Mouse (Mus musculus) kidney, postnatal 4 days (tissue): ENCODE measurements around the gene Gm525.

ENCODE experiments used
- DNase-seq, 2 experiments: peaks; one replicate each; pipeline ENCODE4 v3.0.0; 2021; ENCODE audit warnings: mixed read lengths in 2 of 2

Gm525 gene

DNA sequence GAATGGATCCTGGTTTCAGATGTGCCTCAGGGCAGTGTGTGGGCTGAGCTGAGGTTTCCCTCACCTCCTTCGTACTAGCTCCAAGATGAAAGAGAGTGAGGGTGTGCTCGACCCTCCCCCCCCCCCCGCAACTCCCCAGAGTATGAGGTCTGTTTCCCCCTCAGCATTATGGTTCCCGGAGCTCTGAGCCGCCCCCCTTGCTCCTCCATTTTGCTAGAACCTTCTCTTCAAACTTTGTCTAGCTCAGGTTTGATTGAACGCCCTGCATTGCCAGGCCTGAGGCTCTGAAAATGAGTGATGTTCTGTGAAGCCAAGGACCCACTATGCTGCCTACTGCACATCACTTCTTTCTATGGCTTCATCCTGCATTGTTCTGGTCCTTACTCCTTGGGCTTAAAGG lies 25.3 kb downstream of the Gm525 start:
- no peak for DNase-seq

DNA sequence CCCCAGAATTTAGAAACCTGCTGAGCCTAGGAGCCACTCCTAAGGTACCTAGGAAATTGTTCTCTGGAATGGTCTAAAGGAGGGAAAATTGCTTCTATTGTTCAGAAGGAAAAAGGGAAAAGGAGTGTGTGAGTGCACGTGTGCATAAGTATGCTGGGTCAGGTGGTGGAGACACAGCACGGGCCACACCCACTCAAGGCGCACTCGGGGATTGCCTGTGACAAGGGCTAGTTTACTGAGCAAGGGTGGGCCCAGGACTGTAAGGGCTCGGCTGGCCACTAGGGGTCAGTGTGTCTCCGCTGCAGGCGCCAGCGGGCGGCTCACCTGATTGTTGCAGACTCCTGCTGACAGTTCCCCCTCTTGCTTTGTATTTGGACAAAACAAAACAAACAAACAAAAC lies 26.8 kb downstream of the Gm525 start:
- peak; percentile 92 for DNase-seq

DNA sequence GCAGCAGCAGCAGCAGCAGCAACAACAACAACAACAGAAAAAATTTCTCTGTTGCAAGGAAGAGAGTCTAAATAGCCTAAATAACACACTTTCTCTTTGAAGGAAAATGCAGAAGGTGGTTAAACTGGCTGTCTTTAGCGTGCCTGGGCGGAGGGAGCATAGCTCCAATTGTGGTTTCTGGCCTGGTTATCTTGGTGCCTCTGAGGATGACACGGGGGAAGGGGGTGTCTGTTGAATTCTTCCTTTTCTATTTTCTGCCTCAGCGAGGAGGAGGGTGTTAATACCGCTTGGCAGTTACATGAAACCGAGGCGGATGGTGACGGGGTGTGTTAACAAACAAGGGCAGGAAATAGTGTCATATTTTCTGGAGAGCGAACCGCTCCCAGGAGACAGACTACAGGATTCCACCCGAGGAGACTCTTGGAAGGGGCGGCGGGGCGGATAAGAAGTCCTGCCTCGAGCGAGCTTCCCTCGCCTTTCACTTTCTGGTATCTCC lies 27.2 kb downstream of the Gm525 start:
- peak; percentile 61 to 75 for DNase-seq

DNA sequence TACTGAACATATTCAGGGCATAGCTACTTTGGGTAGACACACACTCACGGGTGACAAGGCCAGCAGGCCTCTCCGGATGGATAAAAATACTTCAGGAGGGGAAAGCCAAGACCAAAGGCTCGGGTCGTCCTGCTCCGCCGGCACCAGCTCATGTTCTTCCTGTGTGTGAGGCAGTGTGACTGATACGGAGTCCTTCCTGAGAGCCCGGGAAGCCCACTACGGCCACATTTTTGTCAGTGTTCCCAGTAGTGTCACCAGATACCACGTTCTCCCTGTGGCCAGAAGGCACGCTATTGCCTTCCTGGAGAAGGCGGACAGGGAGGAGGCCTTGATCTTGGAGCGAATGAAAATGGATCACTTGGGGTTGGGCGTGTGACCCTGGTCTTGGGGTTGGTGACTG lies 29.5 kb downstream of the Gm525 start:
- DNase-seq, result peak in 1 of 2 experiments; percentile 18

DNA sequence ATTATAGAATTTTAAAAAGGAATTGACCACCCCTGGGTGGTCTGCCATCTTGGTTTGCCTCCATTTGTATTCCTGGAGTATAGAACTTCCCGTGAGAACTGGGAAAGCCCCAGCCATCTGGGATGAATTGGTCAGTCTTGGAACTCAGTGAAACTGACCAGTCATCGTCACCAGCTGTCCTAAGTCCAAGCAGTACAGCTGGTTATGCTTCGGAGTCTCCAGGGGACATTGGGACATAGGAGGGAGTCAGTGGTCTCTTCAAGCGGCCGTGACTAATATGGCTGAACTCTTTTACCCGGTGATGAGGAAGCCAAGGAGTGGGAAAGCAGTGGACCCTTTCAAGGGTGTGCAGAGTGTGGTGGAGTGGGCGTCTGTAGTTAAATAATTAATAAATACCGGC lies 31.6 kb downstream of the Gm525 start:
- no peak for DNase-seq

DNA sequence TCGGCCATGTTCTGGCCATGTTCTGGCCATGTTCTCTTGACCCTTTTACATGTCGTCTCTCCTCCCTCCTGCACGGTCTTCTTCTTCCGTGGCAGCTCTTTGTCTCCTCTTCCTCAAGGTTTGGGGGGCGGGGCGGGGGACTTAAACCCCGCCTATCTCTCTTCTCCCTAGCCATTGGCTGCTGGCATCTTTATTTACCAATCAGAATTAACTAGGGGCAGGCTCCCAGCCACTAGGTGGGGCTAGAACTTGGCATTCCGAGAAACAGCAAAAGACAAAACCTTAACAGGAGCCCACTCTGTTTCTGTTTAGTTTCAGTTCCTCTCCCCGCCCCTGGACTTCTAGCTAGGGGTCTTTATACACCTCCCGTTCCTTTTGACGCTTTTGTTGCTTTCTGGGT lies 32.2 kb downstream of the Gm525 start:
- DNase-seq, result peak in 1 of 2 experiments; percentile 28

DNA sequence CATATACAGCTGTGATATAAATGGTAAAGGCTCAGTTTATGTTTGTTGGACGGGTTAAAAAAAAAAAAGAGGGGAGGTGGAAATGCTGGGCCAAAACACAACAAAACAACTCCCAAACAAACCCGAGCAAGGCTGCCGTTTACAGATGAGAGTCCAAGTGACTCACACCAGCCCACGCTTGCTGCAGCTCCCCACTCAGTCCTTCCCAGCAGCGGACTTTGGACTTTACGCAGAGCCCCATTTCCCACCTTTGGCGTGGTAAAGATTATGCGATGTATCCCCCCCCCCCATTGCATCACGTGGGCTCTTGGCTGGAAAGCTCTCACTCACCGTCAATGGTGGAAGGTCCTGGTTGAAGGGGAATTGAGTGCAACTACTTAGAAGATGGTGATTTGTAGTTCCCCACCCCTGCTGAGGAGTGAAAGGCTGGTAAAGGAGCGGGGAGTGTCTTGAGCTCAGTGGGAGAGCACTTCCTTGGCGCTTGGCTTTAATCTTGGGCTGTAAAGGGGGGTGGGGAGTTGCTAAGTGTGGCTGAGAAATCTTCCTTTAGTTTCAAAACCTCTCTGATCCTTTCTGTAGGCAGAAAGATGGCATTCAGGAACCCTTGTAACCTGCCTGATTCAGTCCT lies 33.7 kb downstream of the Gm525 start:
- DNase-seq, result peak in 1 of 2 experiments; percentile 10

DNA sequence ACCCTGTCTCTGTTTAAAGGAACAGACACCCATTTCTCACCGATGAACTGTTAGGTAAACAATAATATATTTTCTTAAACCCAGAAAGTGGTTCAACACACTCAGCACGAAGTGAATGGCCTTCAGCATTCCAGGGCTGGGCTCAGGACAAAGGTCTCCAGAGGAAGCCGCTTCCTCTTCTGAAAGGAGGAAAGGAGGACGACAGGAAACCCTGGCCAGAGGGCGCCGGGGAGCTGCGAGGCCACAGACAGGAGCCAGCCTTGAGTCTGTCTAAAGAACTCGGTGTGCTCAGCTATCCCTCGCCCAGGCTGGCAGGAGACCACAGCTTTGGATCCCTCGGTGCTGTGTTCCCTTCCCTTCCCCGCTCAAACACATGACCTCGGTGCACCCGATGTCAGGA lies 50.8 kb downstream of the Gm525 start:
- peak; percentile 39 to 60 for DNase-seq

DNA sequence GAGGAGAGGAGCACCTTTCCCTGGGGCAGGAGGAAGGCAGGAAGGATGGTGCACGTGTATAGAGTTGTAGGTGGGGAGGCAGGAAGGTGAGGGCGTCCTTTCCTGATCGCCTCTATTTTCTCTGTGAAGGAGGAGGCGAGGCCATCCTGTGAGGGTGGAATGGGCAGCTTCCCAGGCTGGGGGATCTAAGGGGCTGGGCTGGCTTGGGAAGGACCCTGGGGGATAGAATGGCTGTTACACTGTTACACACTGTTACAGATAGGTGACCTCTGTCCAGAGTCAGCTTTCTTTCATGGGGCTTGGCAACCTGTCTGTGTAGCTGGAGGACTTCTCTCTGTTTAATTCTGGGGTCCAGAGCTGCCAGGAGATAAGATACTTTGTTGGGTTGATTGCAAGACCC lies 57.2 kb downstream of the Gm525 start:
- DNase-seq, result no peak

DNA sequence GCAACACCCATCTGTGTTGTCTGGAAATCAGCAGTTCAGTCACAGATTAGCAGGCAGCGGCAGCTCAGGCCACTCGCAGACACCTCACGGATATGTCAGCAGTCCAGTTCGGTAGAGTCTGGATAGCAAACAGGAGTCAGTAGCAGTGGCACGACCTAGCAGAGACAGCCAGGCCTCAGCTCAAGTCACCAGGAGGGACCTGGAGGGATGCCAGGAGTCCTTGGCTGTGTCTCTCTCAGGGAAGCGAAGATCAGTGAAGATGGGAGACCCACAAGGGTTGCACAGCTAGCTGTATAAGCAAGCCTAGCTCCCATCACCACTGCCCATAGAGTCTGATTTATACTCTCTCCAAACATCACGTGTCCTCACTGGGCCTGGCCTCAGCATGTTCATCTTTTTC lies 58.8 kb downstream of the Gm525 start:
- no peak for DNase-seq

DNA sequence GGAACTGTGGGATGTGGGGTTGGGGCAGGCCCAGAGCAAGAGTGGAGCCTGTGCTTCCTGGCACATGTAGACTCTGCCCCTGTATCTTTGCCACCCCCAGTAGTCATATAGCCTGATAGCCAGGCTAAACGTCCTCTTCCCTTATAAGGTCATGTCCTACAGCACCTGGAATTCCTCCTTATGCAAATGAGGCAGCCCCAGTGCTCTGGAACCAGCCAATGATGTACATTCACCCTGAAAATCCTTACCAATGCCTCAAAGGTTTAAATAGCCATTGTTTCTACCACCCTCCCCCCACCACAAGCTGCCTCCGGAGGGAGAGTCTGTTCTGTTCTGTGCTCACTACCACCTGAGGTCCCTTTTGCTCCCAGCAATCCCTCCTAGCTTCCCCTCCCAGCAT lies 60.6 kb downstream of the Gm525 start:
- no peak for DNase-seq

DNA sequence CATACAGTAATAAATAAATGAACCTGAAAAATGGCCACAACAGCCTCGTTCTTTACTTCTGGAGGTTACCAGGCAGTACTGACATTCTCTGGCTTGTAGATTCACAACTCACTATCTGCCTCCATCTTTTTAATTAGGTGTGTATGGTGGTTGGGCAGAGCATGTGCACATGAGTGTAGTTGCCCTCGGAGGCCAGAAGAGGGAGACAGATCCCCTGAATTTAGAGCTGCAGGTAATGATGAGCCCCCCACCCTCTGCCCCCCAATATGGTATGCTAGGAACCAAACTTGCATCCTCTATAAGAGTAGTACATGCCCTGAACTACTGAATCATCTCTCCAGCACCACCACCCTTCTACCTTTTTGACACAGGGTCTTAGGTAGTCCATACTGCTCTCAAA lies 64.3 kb downstream of the Gm525 start:
- DNase-seq, result no peak
